8 mouse cellular contexts compared by ENCODE assay signal in the genomic region with DNA sequence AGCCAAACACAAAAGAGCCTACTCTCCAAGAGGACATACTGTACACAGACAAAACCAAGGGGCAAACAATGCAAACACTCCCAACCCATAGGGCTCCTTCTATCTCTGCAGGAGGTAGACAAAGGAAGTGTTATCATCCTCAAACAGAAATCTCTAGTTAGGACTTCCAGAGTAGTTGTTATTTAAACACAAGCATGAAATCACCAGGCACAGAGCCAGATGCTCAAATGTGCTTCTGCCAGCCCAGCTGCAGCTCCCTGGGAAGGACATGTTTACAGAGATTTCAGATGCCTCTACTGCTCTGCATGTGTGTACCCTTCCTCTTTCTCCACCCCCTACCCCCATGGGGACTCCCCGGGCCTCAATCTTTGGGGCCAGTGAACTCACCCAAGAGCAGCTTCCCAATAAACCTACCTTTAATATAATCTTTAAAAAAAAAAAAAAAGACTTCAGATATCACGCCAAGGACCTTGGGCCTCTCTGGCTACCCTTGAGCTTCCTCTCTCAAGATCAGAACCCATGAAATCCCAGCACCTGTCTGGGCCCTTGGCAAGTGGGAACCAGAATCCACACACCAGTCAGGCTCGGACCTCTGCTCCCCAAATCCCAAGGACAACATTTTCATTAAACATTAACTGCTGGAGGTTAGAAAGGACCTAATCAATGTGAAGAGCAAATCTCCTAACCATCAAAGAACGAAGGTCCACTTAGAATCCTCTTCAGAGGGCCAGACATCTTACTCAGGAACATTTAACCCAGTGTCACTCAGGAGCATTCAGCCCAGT. TPM values are rescaled to one million over a fixed set of nuclear protein-coding genes. Genes with fewer than 3 reads are reported as not detected.
DNase-seq lines count a peak whose midpoint lies in the region; ATAC-seq lines count a peak whose summit lies in the region.

No protein-coding gene starts in this region.

- H3K27me3 ChIP-seq in limb, embryonic 12.5 days: peaks cover 4% of the 10 kb centered on the region; the same call in 1 of the 2 replicates
- no peaks in the 10 kb centered on the region for H3K27me3 ChIP-seq in limb, embryonic 10.5 days (ENCODE audit: low read depth, poor library complexity, severe bottlenecking)
- H3K27me3 ChIP-seq in hindbrain, embryonic 16.5 days (replicated peaks; ENCODE audit: control insufficient read depth, insufficient read depth, low read length): no peaks in the 10 kb centered on the region

- DNase-seq in limb, embryonic 10.5 days (ENCODE audit: low spot score): no peak
- peak; percentile 83 for DNase-seq in adrenal gland, postnatal 10 days
- DNase-seq in heart, postnatal 4 days: peak; percentile 46
- peak; percentile 40 for DNase-seq in left cerebral cortex, postnatal 4 days
- peak; percentile 49 for DNase-seq in ovary, postnatal 36 days (ENCODE audit: low spot score)
- no peak for DNase-seq in cerebellum, adult 9-11 months

- peaks cover 20% of the 10 kb centered on the region for H3K4me1 ChIP-seq in limb, embryonic 12.5 days (replicated peaks)
- peaks cover 28% of the 10 kb centered on the region for H3K4me1 ChIP-seq in limb, embryonic 10.5 days
- peaks cover 5% of the 10 kb centered on the region for H3K4me1 ChIP-seq in hindbrain, embryonic 16.5 days (ENCODE audit: control insufficient read depth, insufficient read depth, low read depth, low read length)

- intact Hi-C loops in left cerebral cortex, postnatal 4 days (cut with DNase I): no loop called here

- no peak overlapping the region for H3K27ac ChIP-seq in limb, embryonic 12.5 days
- H3K27ac ChIP-seq in limb, embryonic 10.5 days: no peak overlapping the region
- no peak overlapping the region for H3K27ac ChIP-seq in hindbrain, embryonic 16.5 days (ENCODE audit: low read depth, low read length)

- H3K9ac ChIP-seq in limb, embryonic 12.5 days (replicated peaks): no peak overlapping the region
- H3K9ac ChIP-seq in hindbrain, embryonic 16.5 days (ENCODE audit: low read depth, low read length): no peak overlapping the region

- H3K36me3 ChIP-seq in limb, embryonic 12.5 days: peaks cover 17% of the 10 kb centered on the region
- peaks cover 27% of the 10 kb centered on the region for H3K36me3 ChIP-seq in limb, embryonic 10.5 days
- no peaks in the 10 kb centered on the region for H3K36me3 ChIP-seq in hindbrain, embryonic 16.5 days (ENCODE audit: control insufficient read depth, insufficient read depth, low read length)

- no peak for ATAC-seq in limb, embryonic 12.5 days (ENCODE audit: insufficient number of reproducible peaks, insufficient read depth, low FRiP score, low TSS enrichment, low read depth)
- no peak for ATAC-seq in hindbrain, embryonic 16.5 days

- H3K4me3 ChIP-seq in limb, embryonic 12.5 days (replicated peaks): no peak overlapping the region
- H3K4me3 ChIP-seq in limb, embryonic 10.5 days: no peak overlapping the region
- no peak overlapping the region for H3K4me3 ChIP-seq in hindbrain, embryonic 16.5 days (ENCODE audit: low read length)

- no peaks in the 10 kb centered on the region for H3K9me3 ChIP-seq in limb, embryonic 12.5 days
- H3K9me3 ChIP-seq in limb, embryonic 10.5 days (replicated peaks): no peaks in the 10 kb centered on the region
- H3K9me3 ChIP-seq in hindbrain, embryonic 16.5 days (ENCODE audit: control insufficient read depth, low read length): no peaks in the 10 kb centered on the region

- 85% methylated on average over 4 of the region's 4 CpGs for WGBS in limb, embryonic 12.5 days
- WGBS in limb, embryonic 10.5 days: 88% methylated on average over 4 of the region's 4 CpGs
- WGBS in hindbrain, embryonic 16.5 days: 68% methylated on average over 4 of the region's 4 CpGs

- H3K4me2 ChIP-seq in limb, embryonic 12.5 days: 0 out of 2 replicates have a peak overlapping the region, but pooled peaks have one; percentile 1
- no peak overlapping the region for H3K4me2 ChIP-seq in hindbrain, embryonic 16.5 days (ENCODE audit: low read length)

RNA-seq across cellular contexts. Expression of a gene that starts 3.0 kb away (rescaled TPM):
- polyA plus RNA-seq in limb, embryonic 12.5 days (2016; fragmentation: Nextera tagmentation; extraction: Ambion mirVana): 66.3 and 69.5 TPM in 2 replicates
- 106 and 124 TPM in 2 replicates for polyA plus RNA-seq in limb, embryonic 10.5 days (2016; fragmentation: Nextera tagmentation; extraction: Ambion mirVana)
- 100 to 1,000 TPM in 1 of 2 experiments, 10 to 100 TPM in 1; 89.0 to 103 TPM for total RNA-seq in adrenal gland, postnatal 10 days (2021)
- total RNA-seq in heart, postnatal 4 days (2021): 10 to 100 TPM; 24.7 to 26.8 TPM
- total RNA-seq in left cerebral cortex, postnatal 4 days (2021): 1 to 10 TPM; 4.4 to 5.5 TPM
- polyA plus RNA-seq in hindbrain, embryonic 16.5 days (2015; fragmentation: Nextera tagmentation; extraction: Ambion mirVana): 7.4 and 10.2 TPM in 2 replicates

RNA-seq across cellular contexts. Expression of a gene that starts 22.0 kb away (rescaled TPM):
- polyA plus RNA-seq in limb, embryonic 12.5 days (2016; fragmentation: Nextera tagmentation; extraction: Ambion mirVana): 29.4 and 30.5 TPM in 2 replicates
- polyA plus RNA-seq in limb, embryonic 10.5 days (2016; fragmentation: Nextera tagmentation; extraction: Ambion mirVana): 26.5 and 29.6 TPM in 2 replicates
- 10 to 100 TPM; 44.4 to 46.7 TPM for total RNA-seq in adrenal gland, postnatal 10 days (2021)
- 10 to 100 TPM; 17.1 to 19.7 TPM for total RNA-seq in heart, postnatal 4 days (2021)
- 10 to 100 TPM; 23.5 to 23.6 TPM for total RNA-seq in left cerebral cortex, postnatal 4 days (2021)
- 36.9 and 39.3 TPM in 2 replicates for polyA plus RNA-seq in hindbrain, embryonic 16.5 days (2015; fragmentation: Nextera tagmentation; extraction: Ambion mirVana)

RNA-seq across cellular contexts. Expression of a gene that starts 31.2 kb away (rescaled TPM):
- polyA plus RNA-seq in limb, embryonic 12.5 days (2016; fragmentation: Nextera tagmentation; extraction: Ambion mirVana): 6.3 and 7.8 TPM in 2 replicates
- polyA plus RNA-seq in limb, embryonic 10.5 days (2016; fragmentation: Nextera tagmentation; extraction: Ambion mirVana): 8.2 and 9.3 TPM in 2 replicates
- 10 to 100 TPM; 19.7 to 20.7 TPM for total RNA-seq in adrenal gland, postnatal 10 days (2021)
- total RNA-seq in heart, postnatal 4 days (2021): 10 to 100 TPM; 15.8 to 16.2 TPM
- 10 to 100 TPM; 23.9 to 24.7 TPM for total RNA-seq in left cerebral cortex, postnatal 4 days (2021)
- polyA plus RNA-seq in hindbrain, embryonic 16.5 days (2015; fragmentation: Nextera tagmentation; extraction: Ambion mirVana): 4.8 and 6.7 TPM in 2 replicates

RNA-seq across cellular contexts. Expression of a gene that starts 31.3 kb away (rescaled TPM):
- polyA plus RNA-seq in limb, embryonic 12.5 days (2016; fragmentation: Nextera tagmentation; extraction: Ambion mirVana): 24.6 and 25.9 TPM in 2 replicates
- 30.2 TPM in 2 replicates for polyA plus RNA-seq in limb, embryonic 10.5 days (2016; fragmentation: Nextera tagmentation; extraction: Ambion mirVana)
- 10 to 100 TPM in 1 of 2 experiments, 1 to 10 TPM in 1; 7.7 to 10.2 TPM for total RNA-seq in adrenal gland, postnatal 10 days (2021)
- total RNA-seq in heart, postnatal 4 days (2021): 1 to 10 TPM; 7.7 to 8.0 TPM
- 1 to 10 TPM; 9.1 to 9.4 TPM for total RNA-seq in left cerebral cortex, postnatal 4 days (2021)
- polyA plus RNA-seq in hindbrain, embryonic 16.5 days (2015; fragmentation: Nextera tagmentation; extraction: Ambion mirVana): 7.7 and 9.4 TPM in 2 replicates

Comparison
In these comparisons a context has a peak if more than half of its experiments do, and no peak if none do; other contexts are left out.
1. DNase-seq: peak in adrenal gland, postnatal 10 days (single experiment), heart, postnatal 4 days (single experiment), left cerebral cortex, postnatal 4 days (single experiment) and ovary, postnatal 36 days (single experiment); none in limb, embryonic 10.5 days (single experiment) and cerebellum, adult 9-11 months (single experiment).